Mouse (Mus musculus): ENCODE results near the gene Mnat1. TPM values are rescaled to one million over a fixed set of nuclear protein-coding genes. Genes with fewer than 3 reads are reported as not detected.

Gene Mnat1
- polyA plus RNA-seq, 1 experiment: 6.4 TPM

DNA sequence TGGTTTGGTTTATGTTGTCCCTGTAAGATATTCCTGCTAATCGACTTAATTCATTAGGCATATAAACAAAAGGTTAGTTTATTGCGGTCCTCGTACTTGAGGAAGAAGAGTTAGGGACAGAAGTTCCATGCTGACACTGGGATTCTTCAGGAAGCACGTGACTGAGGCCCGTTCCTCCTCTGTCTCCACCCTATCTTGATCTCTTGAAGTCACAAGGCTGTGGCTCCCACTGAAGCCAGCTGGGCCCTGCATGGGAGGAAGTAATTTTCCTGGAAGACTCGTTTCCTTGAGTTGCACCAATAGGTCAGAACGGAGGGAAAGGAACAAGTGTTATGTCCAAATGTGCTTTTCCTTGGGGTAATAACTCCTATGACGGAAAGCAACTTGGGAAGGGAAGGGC is 164.1 kb downstream of the Mnat1 start:
- H3K4me1 ChIP-seq (ENCODE audit: control insufficient read depth, insufficient read depth, low read length): peaks cover 2% of the 10 kb centered on the region; the same call in 1 of the 2 replicates
- TF ChIP-seq CTCF (IDR thresholded peaks at IDR 0.05; ENCODE audit: insufficient read depth, low read length): no peak
- no peak for TF ChIP-seq POLR2A (IDR thresholded peaks at IDR 0.05; ENCODE audit: borderline replicate concordance, extremely low read depth, low read depth, low read length)
- DNase-seq: no peak
- 29% methylated on average over 8 of the region's 8 CpGs for WGBS
- H3K4me3 ChIP-seq (replicated peaks; ENCODE audit: extremely low read depth, low read depth, low read length): no peak overlapping the region

GRCm38 (mm10) chr12:73288626-73289025 is 165.1 kb downstream of the Mnat1 start:
- 95% methylated on average over 3 of the region's 3 CpGs for WGBS
- no peak for DNase-seq
- Histone ChIP-seq H3K4me1 (ENCODE audit: control insufficient read depth, insufficient read depth, low read length) (peaks cover 2% of the 10 kb centered on the region; the same call in 1 of the 2 replicates), H3K4me3 (replicated peaks; ENCODE audit: extremely low read depth, low read depth, low read length) (no peak overlapping the region)
- TF ChIP-seq CTCF (IDR thresholded peaks at IDR 0.05; ENCODE audit: insufficient read depth, low read length) (no peak), POLR2A (IDR thresholded peaks at IDR 0.05; ENCODE audit: borderline replicate concordance, extremely low read depth, low read depth, low read length) (no peak)

DNA sequence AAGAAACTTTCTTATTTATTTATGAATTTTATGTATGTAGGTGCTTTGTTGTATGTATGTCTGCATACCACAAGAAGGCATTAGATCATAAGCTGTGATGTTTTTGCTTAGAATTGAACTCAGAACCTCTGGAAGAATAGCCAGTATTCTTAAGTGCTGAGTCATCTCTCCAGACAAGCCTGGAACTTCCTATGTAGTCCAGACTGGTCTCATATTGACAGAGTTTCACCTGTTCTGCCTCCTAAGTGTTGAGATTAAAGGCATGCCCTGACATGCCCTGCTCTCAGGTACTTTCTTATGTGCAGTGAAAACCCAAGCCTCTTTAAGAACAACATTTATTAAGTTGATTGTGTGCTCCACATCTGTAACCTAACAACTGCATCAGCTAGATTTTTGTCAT is 171.4 kb downstream of the Mnat1 start:
- TF ChIP-seq CTCF (IDR thresholded peaks at IDR 0.05; ENCODE audit: insufficient read depth, low read length): no peak
- no peak for TF ChIP-seq POLR2A (IDR thresholded peaks at IDR 0.05; ENCODE audit: borderline replicate concordance, extremely low read depth, low read depth, low read length)
- H3K4me1 ChIP-seq (ENCODE audit: control insufficient read depth, insufficient read depth, low read length): no peaks in the 10 kb centered on the region
- H3K4me3 ChIP-seq (replicated peaks; ENCODE audit: extremely low read depth, low read depth, low read length): no peak overlapping the region
- DNase-seq: no peak

DNA sequence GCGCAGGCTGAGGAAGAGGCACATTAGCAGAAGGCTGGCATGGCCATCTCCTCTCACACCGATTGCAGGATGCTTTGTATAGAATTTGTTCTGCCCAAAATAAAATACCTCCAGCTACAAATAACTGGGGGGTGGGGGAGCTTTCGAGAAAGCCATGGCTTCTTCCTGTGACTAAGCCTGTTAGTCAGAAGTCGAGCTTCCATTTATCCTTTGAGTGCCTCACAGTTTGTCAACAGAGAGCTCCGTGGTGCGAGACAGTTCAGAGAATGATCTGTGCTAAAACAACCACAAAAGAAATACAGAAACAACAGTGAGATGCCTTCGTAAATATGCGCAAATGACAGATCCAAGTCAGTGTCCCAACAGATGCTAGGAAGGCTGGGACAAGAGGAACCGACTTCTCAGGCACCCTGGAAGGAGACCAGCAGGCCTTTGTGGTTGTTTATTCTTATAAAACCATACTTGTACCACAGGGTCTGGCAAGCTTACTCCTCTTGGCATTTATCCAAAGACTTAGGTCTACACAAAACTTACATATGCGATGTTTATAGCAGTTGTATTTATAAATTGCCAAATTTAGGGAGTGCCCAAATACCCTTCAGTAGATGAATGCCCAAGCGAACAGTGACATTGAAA is 172.1 kb downstream of the Mnat1 start:
- Histone ChIP-seq H3K4me3 (replicated peaks; ENCODE audit: extremely low read depth, low read depth, low read length) (no peak overlapping the region), H3K4me1 (ENCODE audit: control insufficient read depth, insufficient read depth, low read length) (no peaks in the 10 kb centered on the region)
- 56% methylated on average over 11 of the region's 11 CpGs for whole genome bisulfite sequencing
- TF ChIP-seq POLR2A (IDR thresholded peaks at IDR 0.05; ENCODE audit: borderline replicate concordance, extremely low read depth, low read depth, low read length) (no peak), CTCF (IDR thresholded peaks at IDR 0.05; ENCODE audit: insufficient read depth, low read length) (no peak)
- DNase-seq: no peak

DNA sequence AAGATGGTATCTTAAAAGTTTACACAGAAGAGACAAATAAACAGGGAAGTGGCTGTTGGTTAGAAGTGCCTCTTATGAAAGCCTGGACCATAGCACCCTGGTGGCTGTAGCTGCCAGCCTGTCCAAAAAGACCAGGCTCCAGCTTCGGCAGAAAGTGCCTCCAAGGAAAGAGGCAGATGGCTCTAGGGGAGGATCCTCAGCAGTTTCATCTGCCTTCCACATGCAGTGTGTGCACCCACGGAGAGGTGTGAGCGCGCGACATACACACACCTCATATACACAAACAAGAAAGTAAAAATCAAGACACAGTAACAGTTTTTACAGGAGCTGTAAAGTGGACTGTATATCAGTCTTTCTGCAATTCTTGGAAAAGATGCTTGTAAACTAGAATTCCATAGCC is 175.1 kb downstream of the Mnat1 start:
- H3K4me3 ChIP-seq (replicated peaks; ENCODE audit: extremely low read depth, low read depth, low read length): no peak overlapping the region
- H3K4me1 ChIP-seq (ENCODE audit: control insufficient read depth, insufficient read depth, low read length): no peaks in the 10 kb centered on the region
- TF ChIP-seq POLR2A (IDR thresholded peaks at IDR 0.05; ENCODE audit: borderline replicate concordance, extremely low read depth, low read depth, low read length) (no peak), CTCF (IDR thresholded peaks at IDR 0.05; ENCODE audit: insufficient read depth, low read length) (no peak)
- no peak for DNase-seq
- 91% methylated on average over 5 of the region's 5 CpGs for WGBS

DNA sequence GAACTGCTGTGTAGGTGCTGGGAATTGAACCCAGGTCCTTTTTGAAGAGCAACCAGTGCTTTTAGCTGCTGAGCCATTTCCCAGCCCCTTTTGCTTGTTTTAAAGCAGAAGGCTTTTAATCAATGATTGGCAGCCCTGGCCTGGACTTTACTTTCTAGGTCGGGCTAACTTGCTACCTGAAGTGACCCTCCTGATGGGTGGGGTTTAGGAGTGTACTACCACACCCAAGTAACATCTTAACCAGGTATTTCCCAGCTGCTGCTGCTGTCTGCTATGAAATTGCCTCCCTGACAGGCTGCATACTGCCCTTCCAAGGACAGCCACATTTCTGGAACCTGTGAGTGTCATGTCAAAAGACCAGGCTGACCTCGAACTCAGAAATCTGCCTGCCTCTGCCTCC is 177.0 kb downstream of the Mnat1 start:
- no peak overlapping the region for H3K4me3 ChIP-seq (replicated peaks; ENCODE audit: extremely low read depth, low read depth, low read length)
- 76% methylated on average over 2 of the region's 2 CpGs for WGBS
- H3K4me1 ChIP-seq (ENCODE audit: control insufficient read depth, insufficient read depth, low read length): no peaks in the 10 kb centered on the region
- no peak for TF ChIP-seq POLR2A (IDR thresholded peaks at IDR 0.05; ENCODE audit: borderline replicate concordance, extremely low read depth, low read depth, low read length)
- TF ChIP-seq CTCF (IDR thresholded peaks at IDR 0.05; ENCODE audit: insufficient read depth, low read length): no peak
- no peak for DNase-seq

- TF ChIP-seq POLR2A (IDR thresholded peaks at IDR 0.05; ENCODE audit: borderline replicate concordance, extremely low read depth, low read depth, low read length) (no peak), CTCF (IDR thresholded peaks at IDR 0.05; ENCODE audit: insufficient read depth, low read length) (no peak)
- WGBS: 66% methylated on average over 4 of the region's 4 CpGs
- no peak overlapping the region for H3K4me3 ChIP-seq (replicated peaks; ENCODE audit: extremely low read depth, low read depth, low read length)
- no peak for DNase-seq
- H3K4me1 ChIP-seq (ENCODE audit: control insufficient read depth, insufficient read depth, low read length): no peaks in the 10 kb centered on the region
Measured at GRCm38 (mm10) chr12:73304636-73305035, 181.1 kb downstream of the Mnat1 start.

GRCm38 (mm10) chr12:73307750-73308149 is 184.2 kb downstream of the Mnat1 start:
- H3K4me3 ChIP-seq (replicated peaks; ENCODE audit: extremely low read depth, low read depth, low read length): no peak overlapping the region
- H3K4me1 ChIP-seq (ENCODE audit: control insufficient read depth, insufficient read depth, low read length): no peaks in the 10 kb centered on the region
- DNase-seq: no peak
- no peak for TF ChIP-seq CTCF (IDR thresholded peaks at IDR 0.05; ENCODE audit: insufficient read depth, low read length)
- no peak for TF ChIP-seq POLR2A (IDR thresholded peaks at IDR 0.05; ENCODE audit: borderline replicate concordance, extremely low read depth, low read depth, low read length)
- WGBS: 88% methylated on average over 4 of the region's 4 CpGs

DNA sequence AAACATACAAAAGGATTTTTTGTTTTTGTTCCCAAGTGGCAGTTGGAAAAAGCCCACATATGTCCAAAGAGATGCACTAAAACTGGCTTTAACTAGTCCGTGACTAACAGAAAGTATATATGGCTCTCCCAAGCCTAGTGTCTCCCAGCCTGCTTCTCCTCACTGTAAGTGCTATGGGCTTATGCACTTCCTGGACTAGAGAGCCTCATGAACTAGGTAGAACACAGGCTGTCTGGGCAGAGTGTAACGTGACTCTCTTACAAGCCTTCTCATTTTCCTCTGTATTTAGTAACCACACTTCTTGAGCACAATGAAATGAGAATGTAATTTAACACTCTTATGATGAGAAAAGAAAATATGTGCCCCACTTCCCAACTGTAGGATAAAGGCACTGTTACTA is 185.2 kb downstream of the Mnat1 start:
- TF ChIP-seq CTCF (IDR thresholded peaks at IDR 0.05; ENCODE audit: insufficient read depth, low read length) (no peak), POLR2A (IDR thresholded peaks at IDR 0.05; ENCODE audit: borderline replicate concordance, extremely low read depth, low read depth, low read length) (no peak)
- H3K4me3 ChIP-seq (replicated peaks; ENCODE audit: extremely low read depth, low read depth, low read length): no peak overlapping the region
- no peaks in the 10 kb centered on the region for H3K4me1 ChIP-seq (ENCODE audit: control insufficient read depth, insufficient read depth, low read length)
- WGBS: 84% methylated on average over 2 of the region's 2 CpGs
- no peak for DNase-seq
